28 mouse cellular contexts compared by ENCODE assay signal in the genomic region with DNA sequence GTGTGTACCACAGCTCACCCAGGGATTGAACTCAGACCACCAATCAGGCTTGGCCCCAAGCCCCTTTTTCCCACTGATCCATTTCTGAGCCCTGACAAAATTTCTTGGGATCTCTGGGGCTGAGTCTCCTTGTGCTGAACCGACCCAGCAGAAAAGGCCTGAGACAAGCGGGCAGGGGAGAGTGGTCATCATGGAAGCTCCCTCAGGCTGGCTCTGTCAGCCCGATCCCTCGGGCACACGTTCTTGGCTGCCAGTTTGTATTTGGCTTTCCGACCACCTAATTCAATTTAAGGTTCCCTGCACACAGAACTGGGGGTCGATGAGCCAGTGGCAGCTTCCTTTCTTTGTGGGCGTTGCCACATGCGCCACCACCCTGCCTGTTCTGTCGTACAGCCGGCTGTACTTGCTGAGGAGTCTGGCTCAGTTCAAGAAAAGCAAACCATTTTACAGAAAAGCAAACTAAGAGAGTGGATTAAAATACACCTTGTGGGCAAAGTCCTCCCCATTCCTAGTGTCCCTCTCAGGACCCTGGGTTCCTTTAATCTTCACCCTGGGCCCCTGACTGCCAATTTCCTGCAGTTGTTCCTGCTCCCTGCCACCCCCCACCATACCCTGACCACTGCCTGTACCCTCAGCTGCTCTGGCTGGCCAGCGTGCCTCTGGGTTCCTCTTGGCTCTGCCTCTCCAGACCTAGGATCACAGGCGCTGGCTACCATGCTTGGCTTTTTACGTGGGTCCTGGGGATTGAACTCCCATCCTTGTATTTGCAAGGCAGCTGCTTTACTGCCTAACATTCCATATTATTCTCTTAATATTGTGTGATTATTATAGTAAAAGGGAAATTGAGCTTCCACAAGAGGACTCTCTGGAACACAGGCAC. TPM values are rescaled to one million over a fixed set of nuclear protein-coding genes. Genes with fewer than 3 reads are reported as not detected.
DNase-seq lines count a peak whose midpoint lies in the region; ATAC-seq and TF ChIP-seq lines count a peak whose summit lies in the region.
"Had no signal": no experiment of that assay in that cellular context is flagged by ENCODE, and none has a peak within 500 bp of the region (broad histone marks: within the 10 kb centered on the region; RNA-seq: fewer than 3 reads in every experiment).

No protein-coding gene starts in this region.

- H3K27ac ChIP-seq in midbrain, embryonic 13.5 days: peak overlapping the region; percentile 59; the same call in 1 of the 2 replicates
- H3K27ac ChIP-seq in midbrain, postnatal 0 days (ENCODE audit: low read depth, low read length): no peak overlapping the region
- H3K27ac ChIP-seq: embryonic facial prominence, embryonic 12.5 days; gastrocnemius, adult 2 months; left cerebral cortex, adult 2 months; liver, embryonic 12.5 days; neural tube, embryonic 15.5 days had no signal

- peak; percentile 35 to 53 for DNase-seq in cerebellum, postnatal 10 days
- peak; percentile 27 for DNase-seq in layer of hippocampus, adult 11-12 months (ENCODE audit: low spot score)
- no peak for DNase-seq in layer of hippocampus, adult 9-10 months (ENCODE audit: low spot score)
- DNase-seq in midbrain, postnatal 0 days (ENCODE audit: low spot score): no peak
- DNase-seq in kidney, adult 11 months: no peak
- DNase-seq: adrenal gland, adult 2 months; cerebellum, adult 9-10 months; forebrain, postnatal 0 days; gastrocnemius, adult 2 months; kidney, adult 8-10 months; kidney, postnatal 36 days; lung, adult 2 months; right cerebral cortex, postnatal 14 days; spleen, adult 18-20 months had no signal

- peaks cover 33% of the 10 kb centered on the region for H3K36me3 ChIP-seq in midbrain, embryonic 13.5 days
- peaks cover 21% of the 10 kb centered on the region for H3K36me3 ChIP-seq in midbrain, postnatal 0 days (ENCODE audit: insufficient read depth, low read length)

- no peaks in the 10 kb centered on the region for H3K27me3 ChIP-seq in midbrain, embryonic 13.5 days
- H3K27me3 ChIP-seq in midbrain, postnatal 0 days (ENCODE audit: insufficient read depth, low read length): no peaks in the 10 kb centered on the region
- H3K27me3 ChIP-seq: embryonic facial prominence, embryonic 12.5 days; heart, embryonic 12.5 days; neural tube, embryonic 15.5 days had no signal

- ATAC-seq in cerebellum, adult (ENCODE audit: insufficient number of reproducible peaks, low FRiP score, low TSS enrichment): no peak
- ATAC-seq in midbrain, embryonic 13.5 days: no peak
- no peak for ATAC-seq in midbrain, postnatal 0 days (ENCODE audit: low FRiP score)
- no peak for ATAC-seq in megakaryocyte, adult 5-6 weeks (ENCODE audit: poor library complexity, severe bottlenecking)
- ATAC-seq: forebrain, postnatal 0 days; liver, embryonic 12.5 days had no signal

- peaks cover 5% of the 10 kb centered on the region; the same call in 1 of the 2 replicates for H3K4me1 ChIP-seq in midbrain, embryonic 13.5 days (replicated peaks)
- no peaks in the 10 kb centered on the region for H3K4me1 ChIP-seq in midbrain, postnatal 0 days (ENCODE audit: insufficient read depth, low read length)
- H3K4me1 ChIP-seq: embryonic facial prominence, embryonic 12.5 days had no signal

- no peak overlapping the region for H3K4me2 ChIP-seq in midbrain, embryonic 13.5 days (replicated peaks)
- no peak overlapping the region for H3K4me2 ChIP-seq in midbrain, postnatal 0 days (ENCODE audit: low read depth, low read length, poor library complexity, severe bottlenecking)
- H3K4me2 ChIP-seq: embryonic facial prominence, embryonic 12.5 days; heart, embryonic 12.5 days; liver, embryonic 12.5 days; neural tube, embryonic 15.5 days had no signal

- 0 out of 2 replicates have a peak, but pooled peaks cover 2% of the 10 kb centered on the region for H3K9me3 ChIP-seq in midbrain, embryonic 13.5 days
- no peaks in the 10 kb centered on the region for H3K9me3 ChIP-seq in midbrain, postnatal 0 days (ENCODE audit: low read length)
- H3K9me3 ChIP-seq: embryonic facial prominence, embryonic 12.5 days; heart, embryonic 12.5 days; liver, embryonic 12.5 days; neural tube, embryonic 15.5 days had no signal

- 55% methylated on average over 14 of the region's 14 CpGs for WGBS in midbrain, embryonic 13.5 days
- 59% methylated on average over 14 of the region's 14 CpGs for WGBS in midbrain, postnatal 0 days

- no peak overlapping the region for H3K4me3 ChIP-seq in midbrain, embryonic 13.5 days (replicated peaks)
- H3K4me3 ChIP-seq in midbrain, postnatal 0 days (ENCODE audit: low read depth, low read length): no peak overlapping the region
- H3K4me3 ChIP-seq: embryonic facial prominence, embryonic 12.5 days; gastrocnemius, adult 2 months; heart, embryonic 12.5 days; left cerebral cortex, adult 2 months; liver, embryonic 12.5 days; neural tube, embryonic 15.5 days had no signal

- TF ChIP-seq CTCF in midbrain, postnatal 0 days (IDR thresholded peaks at IDR 0.05): no peak

- no peak overlapping the region for H3K9ac ChIP-seq in midbrain, embryonic 13.5 days (replicated peaks)
- H3K9ac ChIP-seq in midbrain, postnatal 0 days (replicated peaks; ENCODE audit: low read length, poor library complexity, severe bottlenecking): no peak overlapping the region
- H3K9ac ChIP-seq: embryonic facial prominence, embryonic 12.5 days; forebrain, postnatal 0 days; heart, embryonic 12.5 days; liver, embryonic 12.5 days; neural tube, embryonic 15.5 days had no signal

RNA-seq across cellular contexts. Expression of gene Cela2a, which starts 8.9 kb away (rescaled TPM):
- not detected in 2 replicates for polyA plus RNA-seq in midbrain, embryonic 13.5 days (2015; fragmentation: Nextera tagmentation; extraction: Ambion mirVana)
- not detected in 2 replicates for total RNA-seq in midbrain, postnatal 0 days (2014; rRNA removed)
- polyA plus RNA-seq in midbrain, postnatal 0 days (2015; fragmentation: Nextera tagmentation; extraction: Ambion mirVana): not detected in 2 replicates
- total RNA-seq in megakaryocyte, adult 5-6 weeks (2015): not detected in 2 replicates
- not detected in 2 replicates for total RNA-seq in megakaryocyte, adult 5-6 weeks (2017)
- total RNA-seq: adrenal gland, adult 2 months; forebrain, postnatal 0 days; gastrocnemius, adult 2 months; heart, postnatal 25 days; left cerebral cortex, adult 2 months; megakaryocyte-erythroid progenitor cell, adult 5-6 weeks had no signal
- polyA plus RNA-seq: embryonic facial prominence, embryonic 12.5 days; heart, embryonic 12.5 days; hindbrain, embryonic 16.5 days; limb, embryonic 11.5 days; liver, embryonic 12.5 days; neural tube, embryonic 15.5 days; stomach, embryonic 14.5 days had no signal

RNA-seq across cellular contexts. Expression of gene Casp9, which starts 23.6 kb away (rescaled TPM):
- 19.1 and 23.2 TPM in 2 replicates for polyA plus RNA-seq in midbrain, embryonic 13.5 days (2015; fragmentation: Nextera tagmentation; extraction: Ambion mirVana)
- 26.9 and 27.0 TPM in 2 replicates for total RNA-seq in midbrain, postnatal 0 days (2014; rRNA removed)
- 17.6 and 19.7 TPM in 2 replicates for polyA plus RNA-seq in midbrain, postnatal 0 days (2015; fragmentation: Nextera tagmentation; extraction: Ambion mirVana)
- total RNA-seq in megakaryocyte, adult 5-6 weeks (2015): 14.9 and 16.3 TPM in 2 replicates
- 17.3 and 22.1 TPM in 2 replicates for total RNA-seq in megakaryocyte, adult 5-6 weeks (2017)

RNA-seq across cellular contexts. Expression of gene Dnajc16, which starts 26.3 kb away (rescaled TPM):
- polyA plus RNA-seq in midbrain, embryonic 13.5 days (2015; fragmentation: Nextera tagmentation; extraction: Ambion mirVana): 5.7 and 6.9 TPM in 2 replicates
- total RNA-seq in midbrain, postnatal 0 days (2014; rRNA removed): 18.2 and 20.5 TPM in 2 replicates
- 7.0 and 7.2 TPM in 2 replicates for polyA plus RNA-seq in midbrain, postnatal 0 days (2015; fragmentation: Nextera tagmentation; extraction: Ambion mirVana)
- total RNA-seq in megakaryocyte, adult 5-6 weeks (2015): 4.2 and 5.0 TPM in 2 replicates
- total RNA-seq in megakaryocyte, adult 5-6 weeks (2017): 5.6 and 6.1 TPM in 2 replicates

RNA-seq across cellular contexts. Expression of gene Ctrc, which starts 29.1 kb away (rescaled TPM):
- not detected in 2 replicates for polyA plus RNA-seq in midbrain, embryonic 13.5 days (2015; fragmentation: Nextera tagmentation; extraction: Ambion mirVana)
- total RNA-seq in midbrain, postnatal 0 days (2014; rRNA removed): not detected in 2 replicates
- not detected in 2 replicates for polyA plus RNA-seq in midbrain, postnatal 0 days (2015; fragmentation: Nextera tagmentation; extraction: Ambion mirVana)
- not detected in 2 replicates for total RNA-seq in megakaryocyte, adult 5-6 weeks (2015)
- total RNA-seq in megakaryocyte, adult 5-6 weeks (2017): not detected in 2 replicates
- total RNA-seq: adrenal gland, adult 2 months; forebrain, postnatal 0 days; gastrocnemius, adult 2 months; heart, postnatal 25 days; left cerebral cortex, adult 2 months; megakaryocyte-erythroid progenitor cell, adult 5-6 weeks had no signal
- polyA plus RNA-seq: adrenal gland, adult 2 months; cortical plate, adult 2 months; embryonic facial prominence, embryonic 12.5 days; forebrain, postnatal 0 days; heart, embryonic 12.5 days; hindbrain, embryonic 16.5 days; limb, embryonic 11.5 days; liver, embryonic 12.5 days; lung, adult 2 months; neural tube, embryonic 15.5 days; stomach, embryonic 14.5 days had no signal

RNA-seq across cellular contexts. Expression of gene Efhd2, which starts 57.7 kb away (rescaled TPM):
- 72.6 and 89.7 TPM in 2 replicates for polyA plus RNA-seq in midbrain, embryonic 13.5 days (2015; fragmentation: Nextera tagmentation; extraction: Ambion mirVana)
- total RNA-seq in midbrain, postnatal 0 days (2014; rRNA removed): 38.8 TPM in 2 replicates
- polyA plus RNA-seq in midbrain, postnatal 0 days (2015; fragmentation: Nextera tagmentation; extraction: Ambion mirVana): 49.0 and 54.8 TPM in 2 replicates
- 77.1 and 79.0 TPM in 2 replicates for total RNA-seq in megakaryocyte, adult 5-6 weeks (2015)
- 79.7 and 97.2 TPM in 2 replicates for total RNA-seq in megakaryocyte, adult 5-6 weeks (2017)

Comparison
In these comparisons a context has a peak if more than half of its experiments do, and no peak if none do; other contexts are left out.
1. DNase-seq: peak in cerebellum, postnatal 10 days (2 of 2) and layer of hippocampus, adult 11-12 months (single experiment); none in layer of hippocampus, adult 9-10 months (single experiment), midbrain, postnatal 0 days (single experiment) and kidney, adult 11 months (single experiment).